In genomic region chr17:24638840-24639239, GRCm38 (mm10) we compare ENCODE assay signal across 8 mouse cellular contexts. TPM values are rescaled to one million over a fixed set of nuclear protein-coding genes. Genes with fewer than 3 reads are reported as not detected.
DNase-seq lines count a peak whose midpoint lies in the region; TF ChIP-seq lines count a peak whose summit lies in the region.

No protein-coding gene starts in this region.

- DNase-seq in gastrocnemius, adult 2 months: no peak
- no peak for DNase-seq in gastrocnemius, postnatal 25 days
- peak; percentile 78 to 82 for DNase-seq in heart, postnatal 14 days
- peak; percentile 68 to 74 for DNase-seq in kidney, postnatal 36 days
- peak; percentile 48 for DNase-seq in ovary, postnatal 36 days (ENCODE audit: low spot score)
- DNase-seq in right cerebral cortex, postnatal 14 days: no peak
- DNase-seq in right cerebral cortex, adult 18-20 months: no peak
- no peak for DNase-seq in layer of hippocampus, adult 9-10 months (ENCODE audit: low spot score)

- peak overlapping the region; percentile 67 for H3K27ac ChIP-seq in gastrocnemius, adult 2 months

- peak overlapping the region; percentile 42 for H3K4me3 ChIP-seq in gastrocnemius, adult 2 months

- intact Hi-C loops in gastrocnemius, adult 2 months (cut with DNase I): no loop called here
- intact Hi-C loops in heart, postnatal 14 days (cut with DNase I): no loop called here

- no peak for TF ChIP-seq CTCF in gastrocnemius, adult 2 months (IDR thresholded peaks at IDR 0.05)

RNA-seq across cellular contexts. Expression of gene Nthl1, which starts 6.4 kb away (rescaled TPM):
- 1 to 10 TPM; 2.6 to 3.4 TPM for total RNA-seq in gastrocnemius, adult 2 months (2021)
- 1 to 10 TPM; 2.6 to 4.2 TPM for total RNA-seq in gastrocnemius, postnatal 25 days (2021)
- total RNA-seq in heart, postnatal 14 days (2021): 1 to 10 TPM; 2.1 to 4.1 TPM

RNA-seq across cellular contexts. Expression of gene Tsc2, which starts 6.4 kb away (rescaled TPM):
- total RNA-seq in gastrocnemius, adult 2 months (2021): 10 to 100 TPM; 84.9 to 90.4 TPM
- 10 to 100 TPM; 65.8 to 67.8 TPM for total RNA-seq in gastrocnemius, postnatal 25 days (2021)
- total RNA-seq in heart, postnatal 14 days (2021): 10 to 100 TPM; 76.7 to 88.2 TPM

RNA-seq across cellular contexts. Expression of gene Slc9a3r2, which starts 11.3 kb away (rescaled TPM):
- total RNA-seq in gastrocnemius, adult 2 months (2021): 10 to 100 TPM; 27.8 to 52.9 TPM
- total RNA-seq in gastrocnemius, postnatal 25 days (2021): 10 to 100 TPM; 36.6 to 41.8 TPM
- total RNA-seq in heart, postnatal 14 days (2021): 100 to 1,000 TPM; 134 TPM

RNA-seq across cellular contexts. Expression of gene Npw, which starts 19.4 kb away (rescaled TPM):
- total RNA-seq in gastrocnemius, adult 2 months (2021): not detected
- total RNA-seq in gastrocnemius, postnatal 25 days (2021): not detected
- not detected for total RNA-seq in heart, postnatal 14 days (2021)

RNA-seq across cellular contexts. Expression of gene Zfp598, which starts 30.6 kb away (rescaled TPM):
- total RNA-seq in gastrocnemius, adult 2 months (2021): 10 to 100 TPM; 22.1 to 24.5 TPM
- total RNA-seq in gastrocnemius, postnatal 25 days (2021): 10 to 100 TPM; 17.7 to 20.2 TPM
- 10 to 100 TPM; 20.2 to 21.6 TPM for total RNA-seq in heart, postnatal 14 days (2021)

Comparison
In these comparisons a context has a peak if more than half of its experiments do, and no peak if none do; other contexts are left out.
1. DNase-seq: peak in heart, postnatal 14 days (2 of 2), kidney, postnatal 36 days (2 of 2) and ovary, postnatal 36 days (single experiment); none in gastrocnemius, adult 2 months (single experiment), gastrocnemius, postnatal 25 days (single experiment), right cerebral cortex, postnatal 14 days (single experiment), right cerebral cortex, adult 18-20 months (single experiment) and layer of hippocampus, adult 9-10 months (single experiment).